ENCODE assay signal across 31 mouse cellular contexts in the genomic region with DNA sequence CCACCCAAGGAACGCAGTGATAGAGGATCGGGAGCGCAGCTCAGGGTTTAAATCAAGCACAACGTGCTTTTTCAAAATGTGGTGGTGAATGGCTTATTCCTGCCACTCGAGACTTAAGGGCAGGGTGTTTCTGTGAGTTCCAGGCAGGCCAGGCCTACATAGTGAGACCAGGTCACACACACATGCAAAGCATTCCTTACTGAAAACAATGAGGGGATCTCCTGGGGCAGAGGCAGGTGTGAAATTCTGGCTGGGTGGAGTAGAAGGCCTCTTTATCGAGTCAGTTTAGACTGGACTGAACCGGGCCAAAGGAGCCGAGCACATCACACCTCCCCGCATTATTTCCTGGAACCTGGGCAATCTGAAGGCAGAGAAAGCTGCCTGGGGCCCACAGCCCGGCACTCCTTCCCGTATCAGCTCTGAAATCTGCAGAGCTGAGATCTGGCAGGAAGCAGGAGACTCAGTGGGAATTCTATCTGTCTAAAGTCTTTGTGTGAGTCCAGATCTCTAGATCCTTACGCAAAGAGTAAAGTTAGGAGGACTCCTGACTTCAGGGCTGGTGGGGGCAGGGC. TPM values are rescaled to one million over a fixed set of nuclear protein-coding genes. Genes with fewer than 3 reads are reported as not detected.
DNase-seq lines count a peak whose midpoint lies in the region; ATAC-seq and TF ChIP-seq lines count a peak whose summit lies in the region.
"Had no signal": no experiment of that assay in that cellular context is flagged by ENCODE, and none has a peak within 500 bp of the region (broad histone marks: within the 10 kb centered on the region; RNA-seq: fewer than 3 reads in every experiment).

No protein-coding gene starts in this region.

- intact Hi-C loops in heart, adult 2 months (cut with DNase I): no loop called here

- no peak for TF ChIP-seq POLR2A in heart, adult 2 months (IDR thresholded peaks at IDR 0.05; ENCODE audit: insufficient read depth, low read depth, low read length)

- no peak overlapping the region for H3K4me2 ChIP-seq in heart, embryonic 11.5 days
- H3K4me2 ChIP-seq in intestine, embryonic 16.5 days (ENCODE audit: low read depth, low read length): no peak overlapping the region
- no peak overlapping the region for H3K4me2 ChIP-seq in hindbrain, embryonic 13.5 days
- H3K4me2 ChIP-seq: embryonic facial prominence, embryonic 13.5 days; forebrain, embryonic 15.5 days; heart, embryonic 15.5 days; hindbrain, embryonic 15.5 days; midbrain, embryonic 15.5 days; neural tube, embryonic 13.5 days had no signal

- no peaks in the 10 kb centered on the region for H3K27me3 ChIP-seq in heart, embryonic 11.5 days (ENCODE audit: control insufficient read depth, insufficient read depth, low read length)
- no peaks in the 10 kb centered on the region for H3K27me3 ChIP-seq in heart, adult 2 months (ENCODE audit: control insufficient read depth, insufficient read depth, low read length)
- H3K27me3 ChIP-seq in E14TG2a.4 (ENCODE audit: insufficient read depth, low read length): no peaks in the 10 kb centered on the region
- no peaks in the 10 kb centered on the region for H3K27me3 ChIP-seq in intestine, embryonic 16.5 days (replicated peaks; ENCODE audit: control insufficient read depth, insufficient read depth, low read length)
- H3K27me3 ChIP-seq in hindbrain, embryonic 13.5 days: no peaks in the 10 kb centered on the region
- H3K27me3 ChIP-seq: embryonic facial prominence, embryonic 13.5 days; forebrain, embryonic 15.5 days; heart, embryonic 15.5 days; hindbrain, embryonic 15.5 days; midbrain, embryonic 15.5 days; neural tube, embryonic 13.5 days had no signal

- H3K79me2 ChIP-seq in heart, adult 2 months (replicated peaks; ENCODE audit: control insufficient read depth, insufficient read depth, low read length): no peaks in the 10 kb centered on the region

- no peaks in the 10 kb centered on the region for H3K9me3 ChIP-seq in heart, embryonic 11.5 days (replicated peaks; ENCODE audit: control insufficient read depth, low read length)
- H3K9me3 ChIP-seq in E14TG2a.4 (ENCODE audit: low read length) (no peaks in the 10 kb centered on the region), ES-E14 (ENCODE audit: control insufficient read depth, insufficient read depth, low read depth, low read length) (no peaks in the 10 kb centered on the region)
- H3K9me3 ChIP-seq in intestine, embryonic 16.5 days (ENCODE audit: control insufficient read depth, low read length): no peaks in the 10 kb centered on the region
- no peaks in the 10 kb centered on the region for H3K9me3 ChIP-seq in hindbrain, embryonic 13.5 days
- H3K9me3 ChIP-seq: embryonic facial prominence, embryonic 13.5 days; forebrain, embryonic 15.5 days; heart, embryonic 15.5 days; hindbrain, embryonic 15.5 days; midbrain, embryonic 15.5 days; neural tube, embryonic 13.5 days had no signal

- no peaks in the 10 kb centered on the region for H3K36me3 ChIP-seq in heart, embryonic 11.5 days (ENCODE audit: control insufficient read depth, insufficient read depth, low read length)
- no peaks in the 10 kb centered on the region for H3K36me3 ChIP-seq in heart, adult 2 months (ENCODE audit: control insufficient read depth, insufficient read depth, low read length)
- H3K36me3 ChIP-seq in E14TG2a.4 (ENCODE audit: insufficient read depth, low read length): no peaks in the 10 kb centered on the region
- no peaks in the 10 kb centered on the region for H3K36me3 ChIP-seq in ES-E14 (ENCODE audit: control insufficient read depth, insufficient read depth, low read length, poor library complexity, severe bottlenecking)
- no peaks in the 10 kb centered on the region for H3K36me3 ChIP-seq in intestine, embryonic 16.5 days (ENCODE audit: control insufficient read depth, insufficient read depth, low read length)
- H3K36me3 ChIP-seq in hindbrain, embryonic 13.5 days: no peaks in the 10 kb centered on the region
- H3K36me3 ChIP-seq: embryonic facial prominence, embryonic 13.5 days; forebrain, embryonic 15.5 days; heart, embryonic 15.5 days; hindbrain, embryonic 15.5 days; midbrain, embryonic 15.5 days; neural tube, embryonic 13.5 days had no signal

- peaks cover 3% of the 10 kb centered on the region; the same call in 1 of the 2 replicates for H3K4me1 ChIP-seq in heart, embryonic 11.5 days (ENCODE audit: control insufficient read depth, insufficient read depth, low read length)
- no peaks in the 10 kb centered on the region for H3K4me1 ChIP-seq in heart, adult 2 months (ENCODE audit: control insufficient read depth, insufficient read depth, low read length)
- peaks cover 80% of the 10 kb centered on the region for H3K4me1 ChIP-seq in E14TG2a.4 (replicated peaks; ENCODE audit: low read depth, low read length)
- H3K4me1 ChIP-seq in ES-E14 (ENCODE audit: control insufficient read depth in 2 of 2, insufficient read depth in 2 of 2, low read length in 2 of 2, poor library complexity in 1 of 2): peaks cover 16 to 21% of the 10 kb centered on the region in 2 experiments
- H3K4me1 ChIP-seq in intestine, embryonic 16.5 days (ENCODE audit: control insufficient read depth, insufficient read depth, low read length): no peaks in the 10 kb centered on the region
- H3K4me1 ChIP-seq in hindbrain, embryonic 13.5 days (replicated peaks): no peaks in the 10 kb centered on the region
- H3K4me1 ChIP-seq: forebrain, embryonic 15.5 days; heart, embryonic 15.5 days; hindbrain, embryonic 15.5 days; midbrain, embryonic 15.5 days; neural tube, embryonic 13.5 days had no signal

- no peak for ATAC-seq in heart, embryonic 11.5 days (replicated peaks; ENCODE audit: insufficient number of reproducible peaks, low FRiP score, low TSS enrichment)
- peak; percentile 62 for ATAC-seq in intestine, embryonic 16.5 days
- no peak for ATAC-seq in hindbrain, embryonic 13.5 days (ENCODE audit: low FRiP score)
- ATAC-seq: forebrain, embryonic 15.5 days; midbrain, embryonic 15.5 days had no signal

- no peak for DNase-seq in heart, adult 2 months
- peak; percentile 96 for DNase-seq in ES-E14 (ENCODE audit: low read depth, low spot score)
- DNase-seq in frontal cortex, postnatal 10 days (ENCODE audit: low spot score in 2 of 2): no peak
- no peak for DNase-seq in ovary, postnatal 36 days (ENCODE audit: low spot score)
- DNase-seq: adrenal gland, postnatal 36 days; cerebellum, adult 11 months; cerebellum, adult 9-11 months; gastrocnemius, postnatal 14 days; heart, adult 18-20 months; heart, postnatal 4 days; lung, postnatal 4 days; thymus, postnatal 25 days had no signal

- in situ Hi-C loops in ES-E14 (cut with MboI; ENCODE audit: low sequenced_read_pairs in 2 of 2, unreplicated experiment in 2 of 2): no loop called here

- TF ChIP-seq EP300 in heart, adult 2 months (IDR thresholded peaks at IDR 0.05; ENCODE audit: insufficient read depth, low read depth, low read length): no peak

- H3K9ac ChIP-seq in heart, embryonic 11.5 days (ENCODE audit: low read depth, low read length): peak overlapping the region; percentile 40; the same call in 1 of the 2 replicates
- no peak overlapping the region for H3K9ac ChIP-seq in heart, adult 2 months (ENCODE audit: low read depth, low read length)
- peak overlapping the region; percentile 70 for H3K9ac ChIP-seq in ES-E14 (ENCODE audit: insufficient read depth, low read depth, low read length, poor library complexity, severe bottlenecking)
- no peak overlapping the region for H3K9ac ChIP-seq in intestine, embryonic 16.5 days (ENCODE audit: low read depth, low read length)
- H3K9ac ChIP-seq in hindbrain, embryonic 13.5 days: no peak overlapping the region
- H3K9ac ChIP-seq: embryonic facial prominence, embryonic 13.5 days; forebrain, embryonic 15.5 days; heart, embryonic 15.5 days; hindbrain, embryonic 15.5 days; midbrain, embryonic 15.5 days; neural tube, embryonic 13.5 days had no signal

- no peak for TF ChIP-seq CTCF in heart, adult 2 months (IDR thresholded peaks at IDR 0.05)
- no peak for TF ChIP-seq CTCF in E14TG2a.4 (conservative IDR thresholded peaks at IDR 0.05; ENCODE audit: low read length)

- H3K27ac ChIP-seq in heart, embryonic 11.5 days (ENCODE audit: low read depth, low read length): no peak overlapping the region
- H3K27ac ChIP-seq in heart, adult 2 months: no peak overlapping the region
- H3K27ac ChIP-seq in ES-E14 (ENCODE audit: insufficient read depth, low read depth, low read length, poor library complexity, severe bottlenecking): peak overlapping the region; percentile 99
- H3K27ac ChIP-seq in intestine, embryonic 16.5 days (ENCODE audit: low read length): no peak overlapping the region
- H3K27ac ChIP-seq in hindbrain, embryonic 13.5 days: no peak overlapping the region
- H3K27ac ChIP-seq: embryonic facial prominence, embryonic 13.5 days; forebrain, embryonic 15.5 days; heart, embryonic 15.5 days; hindbrain, embryonic 15.5 days; midbrain, embryonic 15.5 days; neural tube, embryonic 13.5 days had no signal

- no peak overlapping the region for H3K4me3 ChIP-seq in heart, embryonic 11.5 days (ENCODE audit: low read depth, low read length)
- no peak overlapping the region for H3K4me3 ChIP-seq in heart, adult 2 months
- H3K4me3 ChIP-seq in E14TG2a.4 (replicated peaks; ENCODE audit: low read length) (peak overlapping the region; percentile 45), ES-E14 (ENCODE audit: insufficient read depth in 1 of 2, low read depth in 1 of 2, low read length in 2 of 2, poor library complexity in 1 of 2, severe bottlenecking in 1 of 2) (peak overlapping the region; percentile 3 to 20; a peak in 3 of 4 replicates)
- H3K4me3 ChIP-seq in intestine, embryonic 16.5 days (ENCODE audit: low read length): no peak overlapping the region
- no peak overlapping the region for H3K4me3 ChIP-seq in hindbrain, embryonic 13.5 days
- H3K4me3 ChIP-seq: embryonic facial prominence, embryonic 13.5 days; forebrain, embryonic 15.5 days; heart, embryonic 15.5 days; hindbrain, embryonic 15.5 days; midbrain, embryonic 15.5 days; myocyte; neural tube, embryonic 13.5 days had no signal

- WGBS in heart, embryonic 11.5 days (ENCODE audit: insufficient replicate concordance): 12% methylated on average over 12 of the region's 12 CpGs
- WGBS in heart, adult 2 months: 45% methylated on average over 12 of the region's 12 CpGs
- WGBS in intestine, embryonic 16.5 days: 27% methylated on average over 12 of the region's 12 CpGs
- WGBS in hindbrain, embryonic 13.5 days: 47% methylated on average over 12 of the region's 12 CpGs

RNA-seq across cellular contexts. Expression of a gene that starts 32.2 kb away (rescaled TPM):
- polyA plus RNA-seq in heart, embryonic 11.5 days (2014; fragmentation: Nextera tagmentation; extraction: Ambion mirVana): not detected in 2 replicates
- total RNA-seq in heart, adult 2 months (2021): not detected
- polyA plus RNA-seq in heart, adult 2 months (2012; rRNA removed): not detected in 2 replicates
- 198 and 373 TPM in 2 replicates for total RNA-seq in ES-E14 (2012; rRNA removed)
- not detected in 2 replicates for polyA plus RNA-seq in intestine, embryonic 16.5 days (2015; fragmentation: Nextera tagmentation; extraction: Ambion mirVana)
- polyA plus RNA-seq in hindbrain, embryonic 13.5 days (2015; fragmentation: Nextera tagmentation; extraction: Ambion mirVana): not detected in 2 replicates
- total RNA-seq: adrenal gland, adult 18-20 months; adrenal gland, postnatal 36 days; gastrocnemius, postnatal 14 days; heart, adult 18-20 months; heart, postnatal 4 days; layer of hippocampus, postnatal 10 days; liver, adult 2 months; megakaryocyte-erythroid progenitor cell, adult 5-6 weeks had no signal
- polyA plus RNA-seq: forebrain, embryonic 15.5 days; heart, embryonic 15.5 days; hindbrain, embryonic 15.5 days; intestine, embryonic 14.5 days; liver, adult 2 months; liver, embryonic 16.5 days; lung, embryonic 16.5 days; midbrain, embryonic 15.5 days; neural tube, embryonic 13.5 days had no signal

RNA-seq across cellular contexts. Expression of a gene that starts 48.3 kb away (rescaled TPM):
- not detected in 2 replicates for polyA plus RNA-seq in heart, embryonic 11.5 days (2014; fragmentation: Nextera tagmentation; extraction: Ambion mirVana)
- total RNA-seq in heart, adult 2 months (2021): under 1 TPM in 1 of 2 experiments, not detected in 1; 0.13 TPM
- 0.14 TPM in 1 of 2 replicates, not detected in the other for polyA plus RNA-seq in heart, adult 2 months (2012; rRNA removed)
- total RNA-seq in ES-E14 (2012; rRNA removed): 3.7 and 8.0 TPM in 2 replicates
- polyA plus RNA-seq in intestine, embryonic 16.5 days (2015; fragmentation: Nextera tagmentation; extraction: Ambion mirVana): 0.01 TPM in 1 of 2 replicates, not detected in the other
- 0.05 TPM in 1 of 2 replicates, not detected in the other for polyA plus RNA-seq in hindbrain, embryonic 13.5 days (2015; fragmentation: Nextera tagmentation; extraction: Ambion mirVana)
- total RNA-seq: gastrocnemius, postnatal 14 days; heart, adult 18-20 months; megakaryocyte-erythroid progenitor cell, adult 5-6 weeks had no signal
- polyA plus RNA-seq: embryonic facial prominence, embryonic 13.5 days; forebrain, embryonic 15.5 days; heart, embryonic 15.5 days; limb, embryonic 11.5 days; myocyte; neural tube, embryonic 13.5 days had no signal

Comparison
In these comparisons a context has a peak if more than half of its experiments do, and no peak if none do; other contexts are left out.
1. H3K9ac ChIP-seq: peak in heart, embryonic 11.5 days (single experiment) and ES-E14 (single experiment); none in heart, adult 2 months (single experiment), intestine, embryonic 16.5 days (single experiment) and hindbrain, embryonic 13.5 days (single experiment).
2. H3K4me3 ChIP-seq: peak in E14TG2a.4 (single experiment) and ES-E14 (2 of 2); none in heart, embryonic 11.5 days (single experiment), heart, adult 2 months (single experiment), intestine, embryonic 16.5 days (single experiment) and hindbrain, embryonic 13.5 days (single experiment).